Mouse (Mus musculus) B cell, adult (primary cell): ENCODE results near the gene Snx9. TPM values are rescaled to one million over a fixed set of nuclear protein-coding genes. Genes with fewer than 3 reads are reported as not detected.

Experiments used
- total RNA-seq: library from RNA; stranded (reverse); gene quantifications from 4 replicates; pipeline ENCODE4 v1.2.4, GENCODE M21; 2023; ENCODE audit not compliant: inconsistent age

The Snx9 gene
- total RNA-seq, result 120 to 125 TPM (median 122 TPM) in 4 replicates

GRCm38 (mm10) chr17:5841128-5841942, at the start of gene Snx9:
Gene Snx9, plus strand, starts transcription at chr17:5841329.

GRCm38 (mm10) chr17:5941230-5942043, 100.3 kb downstream of the Snx9 start, which contains the start of gene Synj2:
Gene Synj2, plus strand, starts transcription at chr17:5941280.

Other genes with a start within 250 kb of the Snx9 start
- 4.3 to 5.8 TPM (median 5.3 TPM) in 4 replicates for gene Synj2, start 100.0 kb downstream of the Snx9 start, total RNA-seq
- 5.9 to 9.0 TPM (median 6.5 TPM) in 4 replicates for gene Serac1, start 238.4 kb downstream of the Snx9 start, total RNA-seq
- gene Gtf2h5, start 238.5 kb downstream of the Snx9 start, total RNA-seq, result 56.5 to 61.5 TPM (median 59.7 TPM) in 4 replicates